In the genomic region with DNA sequence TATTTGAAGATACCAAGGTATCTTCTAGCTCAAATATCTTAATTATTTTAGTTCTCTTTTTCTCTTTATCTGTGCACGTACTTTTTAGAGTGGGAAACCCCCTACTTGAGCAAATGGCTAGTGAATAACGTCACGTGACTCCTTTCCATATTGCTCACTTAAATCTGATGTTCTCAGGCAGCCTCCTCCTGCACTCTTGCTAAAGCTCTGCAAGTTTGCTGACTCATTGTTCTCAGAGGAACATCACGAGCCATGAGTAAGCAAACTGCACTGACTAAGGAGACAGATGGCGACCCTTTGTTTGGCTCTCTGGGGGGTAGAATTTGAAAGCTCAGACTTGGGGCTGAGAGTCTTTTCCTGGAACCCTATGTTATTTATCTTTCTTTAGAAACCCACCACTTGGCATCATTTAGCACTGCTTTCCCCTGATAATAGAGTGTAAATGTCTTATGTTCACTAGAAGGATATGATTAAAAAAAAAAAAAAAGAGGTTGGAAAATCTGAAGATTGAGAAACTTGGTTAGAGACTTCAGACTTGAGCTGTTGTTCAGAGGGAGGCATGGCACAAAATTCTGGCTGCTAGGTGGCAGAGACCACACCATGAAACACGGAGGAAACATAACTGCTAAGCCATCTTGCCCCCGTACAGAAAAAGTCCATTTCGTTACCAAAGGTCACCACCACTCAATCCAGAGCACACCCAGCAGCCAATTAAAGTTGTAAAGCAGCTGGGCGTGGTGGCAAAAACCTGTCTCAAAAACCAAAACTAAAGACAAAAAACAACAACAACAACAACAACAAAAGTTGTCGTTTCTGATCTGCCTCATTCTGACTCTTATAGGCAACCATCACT, we compare ENCODE assay signal across 9 mouse cellular contexts. TPM values are rescaled to one million over a fixed set of nuclear protein-coding genes. Genes with fewer than 3 reads are reported as not detected.
DNase-seq lines count a peak whose midpoint lies in the region.
"Had no signal": no experiment of that assay in that cellular context is flagged by ENCODE, and none has a peak within 500 bp of the region (broad histone marks: within the 10 kb centered on the region; RNA-seq: fewer than 3 reads in every experiment).

No protein-coding gene starts in this region.

- peak; percentile 11 for DNase-seq in adrenal gland, adult 2 months
- DNase-seq in adrenal gland, adult 8-10 months: no peak
- peak; percentile 18 for DNase-seq in thymus, postnatal 0 days (ENCODE audit: low spot score)
- no peak for DNase-seq in thymus, postnatal 25 days
- DNase-seq in layer of hippocampus, adult 9-10 months (ENCODE audit: low spot score): peak; percentile 36
- DNase-seq in kidney, adult 18-20 months: no peak
- no peak for DNase-seq in natural killer cell, adult 2 months (ENCODE audit: low spot score in 2 of 2)
- no peak for DNase-seq in heart, postnatal 4 days
- DNase-seq: cerebellum, adult 9-11 months had no signal

RNA-seq across cellular contexts. Expression of gene Arl1, which starts 21.8 kb away (rescaled TPM):
- 100 to 1,000 TPM in 1 of 2 experiments, 10 to 100 TPM in 1; 98.5 to 103 TPM for total RNA-seq in adrenal gland, adult 2 months (2021)
- 20.3 and 28.1 TPM in 2 replicates for polyA plus RNA-seq in adrenal gland, adult 2 months (2012; rRNA removed)
- 100 to 1,000 TPM in 2 of 4 experiments, 10 to 100 TPM in 2; 95.3 to 107 (median 101) TPM for total RNA-seq in adrenal gland, adult 8-10 months (2022)
- 114 and 124 TPM in 2 replicates for polyA plus RNA-seq in thymus, postnatal 0 days (2015; fragmentation: Nextera tagmentation; extraction: Ambion mirVana)
- total RNA-seq in heart, postnatal 4 days (2021): 10 to 100 TPM; 92.5 to 99.5 TPM

RNA-seq across cellular contexts. Expression of gene Spic, which starts 24.1 kb away (rescaled TPM):
- total RNA-seq in adrenal gland, adult 2 months (2021): under 1 TPM; 0.28 to 0.78 TPM
- 0.09 and 0.21 TPM in 2 replicates for polyA plus RNA-seq in adrenal gland, adult 2 months (2012; rRNA removed)
- total RNA-seq in adrenal gland, adult 8-10 months (2022): under 1 TPM; 0.17 to 0.81 (median 0.40) TPM
- 12.0 and 16.3 TPM in 2 replicates for polyA plus RNA-seq in thymus, postnatal 0 days (2015; fragmentation: Nextera tagmentation; extraction: Ambion mirVana)
- total RNA-seq in heart, postnatal 4 days (2021): not detected

Comparison
In these comparisons a context has a peak if more than half of its experiments do, and no peak if none do; other contexts are left out.
1. DNase-seq: peak in adrenal gland, adult 2 months (single experiment), thymus, postnatal 0 days (single experiment) and layer of hippocampus, adult 9-10 months (single experiment); none in adrenal gland, adult 8-10 months (single experiment), thymus, postnatal 25 days (single experiment), kidney, adult 18-20 months (single experiment), natural killer cell, adult 2 months (0 of 2) and heart, postnatal 4 days (single experiment).